Mouse (Mus musculus) naive thymus-derived CD4-positive, alpha-beta T cell, adult 2 months (primary cell): Measurements from ENCODE around the gene Syngr1.

ENCODE experiments used
- DNase-seq: peaks from one replicate; pipeline ENCODE4 v3.0.0-alpha.2; 2011; ENCODE audit warnings: low read depth

Gene Syngr1

DNA sequence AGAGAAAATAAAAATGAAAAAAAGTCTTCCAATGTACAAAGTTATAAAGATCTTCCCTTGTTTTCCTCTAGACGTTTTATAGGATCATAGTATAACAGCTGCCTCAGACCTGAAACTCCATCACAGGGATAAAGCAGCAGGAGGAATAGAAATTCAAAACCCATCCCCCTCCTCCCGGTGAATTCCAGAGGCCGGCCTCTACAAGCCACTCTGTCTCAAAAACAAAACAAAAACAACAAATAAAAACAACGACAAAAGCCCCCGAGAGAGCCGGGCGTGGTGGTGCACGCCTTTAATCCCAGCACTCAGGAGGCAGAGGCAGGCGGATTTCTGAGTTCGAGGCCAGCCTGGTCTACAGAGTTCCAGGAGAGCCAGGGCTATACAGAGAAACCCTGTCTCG, 979 bp upstream of the Syngr1 start:
- DNase-seq = no peak

DNA sequence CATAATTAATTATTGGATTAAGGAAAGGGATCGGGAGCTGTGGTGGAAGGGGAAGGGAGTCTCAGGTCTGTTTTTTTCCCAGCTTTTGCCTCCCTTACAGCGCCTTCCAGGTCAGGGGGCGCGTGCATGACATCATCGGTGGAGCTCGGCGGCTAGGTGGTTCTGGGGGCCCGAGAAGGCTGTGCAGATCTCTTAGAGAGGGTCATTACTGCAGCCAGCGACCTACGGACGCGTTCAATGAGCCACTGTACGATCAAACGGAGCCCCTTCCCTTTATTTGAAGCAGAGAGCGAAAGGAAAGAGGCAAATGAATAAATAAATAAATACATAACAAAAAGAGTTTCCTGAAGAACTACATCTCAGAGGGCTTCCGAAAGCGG, 403 bp upstream of the Syngr1 start:
- no peak for DNase-seq

DNA sequence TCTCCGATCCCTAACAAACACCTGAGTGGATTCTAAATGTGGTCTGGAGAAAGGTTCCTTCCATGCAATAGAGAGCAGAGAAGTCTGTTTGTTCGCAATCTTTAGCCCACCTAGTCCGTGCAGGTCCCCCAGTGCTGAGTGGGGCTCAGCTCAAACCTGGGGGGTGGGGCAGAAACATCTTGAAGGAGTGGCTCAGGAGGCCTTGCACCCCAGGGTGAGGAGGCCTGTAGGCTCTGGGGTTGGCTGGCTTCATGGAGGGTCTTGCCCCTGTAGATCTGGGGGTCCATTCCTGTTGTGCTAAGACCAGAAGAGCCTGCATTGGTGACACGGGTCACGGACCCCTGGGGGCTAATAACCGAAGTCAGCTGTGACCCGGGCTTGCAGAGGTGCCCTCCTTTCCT, 907 bp downstream of the Syngr1 start:
- no peak for DNase-seq

DNA sequence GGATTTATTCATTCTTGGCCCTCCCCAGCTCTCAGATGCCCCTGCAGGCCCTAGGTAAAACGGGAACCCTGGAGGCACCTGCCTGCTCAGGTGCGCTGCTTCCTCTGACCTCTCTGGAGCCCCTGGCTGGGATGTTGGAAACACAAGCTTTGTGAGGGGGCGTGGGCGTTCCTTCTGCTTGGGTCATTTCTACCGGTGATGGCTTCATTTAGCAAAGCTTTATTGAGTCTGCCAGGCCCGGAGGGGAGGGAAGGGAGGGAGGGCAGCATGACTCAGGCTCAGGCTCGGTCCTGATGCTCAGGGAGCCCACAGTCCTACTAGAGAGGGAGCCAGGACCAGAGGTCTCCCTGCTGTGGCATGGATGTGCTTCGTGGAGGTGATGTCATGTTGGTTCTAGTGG, 1.5 kb downstream of the Syngr1 start:
- no peak for DNase-seq

DNA sequence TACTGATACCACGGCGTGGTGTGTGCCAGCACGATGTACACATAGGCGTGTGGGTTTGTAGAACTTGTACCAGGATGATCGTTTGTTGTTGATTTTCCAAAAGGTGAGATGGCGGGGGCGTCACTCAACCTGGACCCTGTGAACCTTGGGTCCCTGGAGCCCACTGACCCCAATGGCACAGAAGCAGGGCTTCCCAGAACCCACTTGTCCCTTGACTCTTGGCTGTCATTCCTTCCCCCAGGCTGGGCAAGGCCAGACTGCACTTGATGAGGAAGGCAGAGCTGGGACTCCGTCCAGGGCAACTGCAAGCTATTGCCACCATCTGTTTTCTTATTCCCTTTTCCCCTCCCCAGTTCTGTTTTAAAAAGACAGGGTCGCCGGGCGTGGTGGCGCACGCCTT, 3.1 kb downstream of the Syngr1 start:
- DNase-seq = no peak

DNA sequence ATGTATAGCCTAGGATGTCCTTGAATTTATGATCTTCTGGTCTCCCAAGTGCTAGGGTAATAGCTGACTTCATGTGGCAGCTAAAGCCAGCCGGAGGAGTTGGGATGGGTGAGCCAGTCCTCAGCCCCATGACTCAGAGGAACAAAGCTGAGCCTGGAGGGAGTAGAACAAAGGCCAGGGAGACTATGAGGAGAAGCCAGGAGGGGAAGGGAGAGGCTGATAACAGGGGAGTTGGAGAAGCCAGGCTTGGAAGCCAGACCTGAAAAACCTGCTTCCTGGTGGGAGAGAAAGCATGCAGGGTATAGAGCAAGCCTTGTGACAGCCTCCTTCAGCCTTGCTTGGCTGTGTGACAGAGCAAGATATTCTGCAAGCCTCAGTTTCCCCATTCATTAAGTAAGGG, 4.5 kb downstream of the Syngr1 start:
- no peak for DNase-seq

DNA sequence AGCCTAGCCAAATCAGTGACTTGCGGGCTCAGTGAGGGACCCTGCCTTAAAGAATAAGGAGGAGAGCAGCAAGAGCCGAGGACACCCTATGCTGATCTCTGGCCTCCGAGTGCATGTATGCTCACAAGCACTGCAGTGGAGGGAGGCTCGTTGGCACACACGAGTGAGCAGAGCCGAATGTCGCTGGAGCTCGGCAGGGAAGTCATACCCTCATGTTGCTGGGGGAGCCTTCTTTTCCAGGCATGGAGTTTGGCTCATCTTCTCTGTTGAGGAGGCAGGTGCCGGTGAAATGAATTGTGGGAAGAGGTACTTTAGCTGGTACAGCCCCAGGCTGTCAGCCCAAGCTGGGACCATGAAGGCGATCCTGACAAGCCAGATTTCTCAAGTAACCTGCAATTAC, 5.3 kb downstream of the Syngr1 start:
- DNase-seq = no peak

DNA sequence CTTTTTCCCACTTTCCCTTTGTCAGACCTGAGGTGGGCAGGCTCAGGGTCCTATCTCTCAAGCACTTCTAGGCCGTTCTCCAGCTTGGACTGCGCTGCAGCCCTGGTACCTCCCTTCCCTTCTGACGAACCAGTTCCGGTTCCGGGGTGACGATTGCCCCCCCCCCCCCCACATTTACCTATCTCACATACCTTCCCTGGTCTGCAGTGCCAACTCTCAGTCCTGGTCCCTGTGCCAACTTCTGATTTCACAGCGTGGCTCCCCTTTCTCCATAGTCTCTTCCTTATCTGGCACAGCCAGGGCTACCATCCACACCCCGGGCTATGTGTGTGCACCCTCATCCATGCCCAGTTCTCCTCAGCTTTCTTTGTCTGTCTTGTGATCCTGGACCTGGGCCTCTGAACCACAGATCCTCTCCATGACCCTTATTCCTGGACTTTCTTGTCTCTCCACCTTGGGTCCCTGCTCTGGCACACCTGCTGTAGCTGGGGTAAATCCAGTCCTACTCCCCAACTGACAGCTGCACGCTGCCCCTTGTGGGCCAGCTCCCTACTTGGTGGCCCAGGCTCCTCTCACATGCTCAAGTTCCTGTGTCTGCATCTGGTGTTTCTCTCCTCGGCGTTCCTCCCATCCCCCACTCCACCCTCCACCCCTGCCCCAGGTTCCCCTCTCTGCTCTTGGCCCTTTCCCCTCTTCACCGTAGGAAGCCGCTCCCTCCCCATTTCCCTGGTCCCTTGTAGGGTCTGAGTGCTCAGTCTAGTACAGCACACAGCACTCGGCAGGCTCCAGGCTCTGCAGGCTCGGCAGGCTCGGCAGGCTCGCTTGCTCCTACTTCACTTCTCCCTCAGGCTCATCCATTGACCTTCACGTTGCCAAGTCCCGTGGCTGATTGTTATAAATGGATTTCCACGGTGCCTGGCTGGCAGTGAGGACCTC, 6.1 kb downstream of the Syngr1 start:
- peak; percentile 57 for DNase-seq

DNA sequence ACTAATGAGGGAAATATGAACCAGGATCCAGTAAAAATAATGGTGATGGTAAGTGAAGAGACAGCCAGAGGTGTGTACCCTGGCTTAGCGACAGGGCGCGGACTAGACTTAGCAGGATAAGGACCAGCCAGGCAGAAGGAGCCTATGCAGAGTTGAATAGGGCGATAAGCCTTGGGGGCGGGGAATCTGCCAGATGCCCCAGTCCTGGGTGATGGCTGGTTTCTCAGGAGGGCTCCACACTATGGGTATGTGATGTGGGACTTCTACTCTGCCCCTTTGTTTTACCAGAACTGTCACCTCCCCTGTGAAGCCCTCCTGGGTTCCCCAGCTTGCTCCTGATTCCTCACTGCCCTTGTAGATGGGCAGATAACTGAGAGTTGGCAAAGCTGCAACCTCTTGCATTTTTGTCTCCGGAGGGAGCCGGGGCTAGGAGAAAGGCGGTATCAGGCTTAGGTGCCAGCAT, 6.9 kb downstream of the Syngr1 start:
- DNase-seq = no peak

DNA sequence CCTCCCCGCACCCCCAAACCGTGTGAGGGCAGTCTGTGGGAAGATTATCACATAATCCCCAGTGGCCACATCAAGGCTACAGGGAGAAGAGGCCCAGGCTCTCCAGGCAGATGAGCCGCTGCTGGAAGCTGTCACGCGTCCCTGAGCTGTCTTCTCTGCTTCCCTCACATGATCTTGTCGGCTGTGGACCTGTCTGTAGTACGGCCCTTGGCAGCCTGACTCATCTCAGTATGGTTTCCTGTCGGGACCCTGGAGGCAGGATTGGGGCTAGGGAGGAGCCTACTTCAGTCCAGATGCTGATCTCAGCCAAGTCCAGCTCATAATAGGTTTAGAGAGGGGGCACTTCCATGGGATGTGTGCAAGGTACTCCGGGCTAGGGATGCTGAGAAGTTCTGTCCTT, 7.7 kb downstream of the Syngr1 start:
- no peak for DNase-seq

DNA sequence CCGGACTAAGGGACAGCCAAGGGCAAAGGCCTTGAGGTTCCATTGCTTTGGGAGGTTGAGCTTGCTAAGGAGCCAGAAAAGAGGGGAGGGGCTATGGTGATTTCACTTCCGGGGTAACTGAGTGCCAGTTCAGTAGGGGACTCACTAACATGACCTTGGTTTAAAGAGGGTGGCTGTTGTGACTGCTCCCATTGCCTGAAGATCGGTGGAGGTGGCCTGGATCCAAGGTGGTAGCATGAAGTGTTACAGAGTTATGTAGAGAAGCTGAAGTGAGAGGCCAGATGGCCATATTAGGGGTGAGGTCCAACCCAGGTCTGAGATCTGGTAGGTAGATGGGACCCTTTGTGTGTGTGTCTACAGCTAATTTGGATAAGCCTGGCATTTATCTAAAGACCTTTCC, 8.3 kb downstream of the Syngr1 start:
- DNase-seq = no peak

DNA sequence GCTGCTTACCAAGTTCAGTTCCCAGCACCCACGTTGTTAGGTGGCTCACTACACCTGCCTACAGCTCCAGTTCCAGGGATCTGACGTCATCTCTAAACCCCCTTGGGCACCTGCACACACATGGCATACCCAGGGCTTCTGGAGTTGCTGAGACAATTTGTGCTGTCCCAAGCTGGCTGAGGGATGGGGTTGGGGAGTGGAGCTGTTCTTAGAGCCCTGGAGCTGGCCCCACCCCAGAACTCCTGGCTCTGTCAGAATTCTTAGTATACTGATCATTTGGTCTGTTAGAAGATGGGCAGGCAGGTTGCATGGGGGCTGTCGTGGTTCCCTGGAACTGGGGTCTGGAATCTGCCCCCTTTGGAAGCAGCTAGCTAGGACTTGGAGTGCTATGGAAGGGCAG, 9.1 kb downstream of the Syngr1 start:
- no peak for DNase-seq

DNA sequence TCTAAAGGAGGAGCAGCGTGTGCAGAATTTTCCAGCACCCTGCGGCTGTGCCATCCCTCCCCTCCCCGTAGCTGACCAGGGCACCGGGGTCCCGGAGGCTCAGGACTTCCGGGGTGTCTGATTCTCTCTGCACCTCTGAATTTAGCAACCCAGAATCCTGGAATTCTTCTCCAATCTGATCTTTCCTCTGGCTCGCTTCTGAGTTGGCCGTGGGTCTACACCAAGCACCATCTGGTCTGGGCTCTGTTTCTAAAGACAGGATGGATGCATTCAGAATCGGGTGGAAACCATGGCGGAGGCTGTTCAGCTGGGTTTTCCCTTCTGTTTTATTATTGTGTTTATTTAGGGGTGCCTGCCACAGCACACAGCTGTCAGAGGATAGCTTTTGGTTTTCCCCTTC, 9.7 kb downstream of the Syngr1 start:
- no peak for DNase-seq

DNA sequence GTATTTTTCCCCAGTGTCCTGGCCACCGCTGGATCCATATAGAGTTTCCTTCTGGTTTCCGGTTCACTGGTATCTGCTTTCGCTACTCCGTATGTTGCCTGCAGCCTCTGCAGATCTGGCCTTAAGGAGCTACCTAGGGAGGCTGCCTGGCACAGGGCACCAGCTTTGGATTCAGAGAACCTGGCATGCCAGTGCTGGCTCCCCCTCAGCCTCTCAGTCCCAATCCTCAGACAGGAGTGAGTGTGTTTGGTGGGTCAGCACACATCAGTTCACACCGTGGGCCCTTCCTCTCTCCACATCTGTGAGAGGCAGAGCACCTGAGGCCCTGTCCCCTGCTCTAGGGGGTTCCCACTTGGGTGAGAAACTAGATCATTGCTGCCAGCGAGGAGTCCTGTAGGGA, 10.4 kb downstream of the Syngr1 start:
- no peak for DNase-seq

DNA sequence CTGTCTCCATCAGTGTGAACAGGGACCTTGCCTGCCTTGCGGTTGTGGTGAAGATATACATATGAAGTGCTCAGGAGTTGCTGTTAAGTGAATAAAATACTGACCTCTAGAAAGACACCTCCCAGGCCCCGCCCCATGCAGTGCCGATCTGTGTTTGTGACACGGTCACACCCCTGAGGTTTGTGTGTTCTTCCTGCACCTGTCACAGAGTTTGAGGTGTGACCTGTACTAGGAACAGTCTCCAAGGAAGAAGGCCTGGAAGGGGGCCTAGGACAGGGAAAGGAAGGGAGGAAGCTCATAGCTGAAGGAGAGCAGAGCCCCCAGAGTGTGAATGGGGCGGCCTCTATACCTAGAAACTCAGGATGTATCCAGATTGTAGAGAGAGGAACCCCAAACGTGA, 11.4 kb downstream of the Syngr1 start:
- no peak for DNase-seq

DNA sequence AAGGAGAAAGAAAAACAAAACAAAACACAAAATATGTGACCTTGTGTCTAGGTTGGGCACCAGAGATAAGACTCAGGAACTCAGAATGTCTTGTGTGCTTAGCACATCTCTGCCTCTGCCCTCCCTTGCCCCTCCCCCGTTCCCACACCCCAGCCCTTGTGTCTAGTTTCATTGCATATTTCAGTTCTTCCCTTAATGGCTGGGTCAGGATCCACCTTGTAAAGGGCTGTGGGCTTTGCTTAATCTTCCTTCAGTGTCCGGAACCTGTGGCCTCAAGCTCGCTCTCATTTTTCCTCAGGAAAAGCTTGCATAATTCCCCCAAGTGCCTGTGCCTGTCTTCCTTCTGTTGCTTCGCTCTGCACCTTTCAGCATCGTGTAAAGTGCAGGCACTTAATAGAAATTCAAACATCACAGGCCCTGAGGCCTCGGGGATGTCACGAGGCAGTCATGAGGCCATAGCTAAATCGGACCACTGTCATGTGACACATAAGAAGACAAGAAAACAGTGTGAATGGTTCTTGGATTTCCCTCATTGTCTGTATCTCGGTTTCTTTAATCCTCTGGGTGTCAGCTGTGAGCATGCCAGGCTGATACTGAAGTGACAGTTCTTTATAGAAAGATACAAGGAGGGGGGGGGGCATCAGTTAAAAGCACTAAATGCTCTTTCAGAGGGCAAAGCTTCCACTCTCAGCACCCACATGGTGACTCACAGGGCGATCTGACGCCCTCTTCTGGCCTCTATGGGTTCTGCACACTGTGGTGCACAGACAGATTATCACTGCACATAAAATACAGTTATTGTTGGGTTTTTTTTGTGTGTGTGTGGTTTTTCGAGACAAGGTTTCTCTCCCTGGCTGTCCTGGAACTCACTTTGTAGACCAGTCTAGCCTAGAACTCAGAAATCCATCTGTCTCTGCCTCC, 14.6 kb downstream of the Syngr1 start:
- DNase-seq = no peak

DNA sequence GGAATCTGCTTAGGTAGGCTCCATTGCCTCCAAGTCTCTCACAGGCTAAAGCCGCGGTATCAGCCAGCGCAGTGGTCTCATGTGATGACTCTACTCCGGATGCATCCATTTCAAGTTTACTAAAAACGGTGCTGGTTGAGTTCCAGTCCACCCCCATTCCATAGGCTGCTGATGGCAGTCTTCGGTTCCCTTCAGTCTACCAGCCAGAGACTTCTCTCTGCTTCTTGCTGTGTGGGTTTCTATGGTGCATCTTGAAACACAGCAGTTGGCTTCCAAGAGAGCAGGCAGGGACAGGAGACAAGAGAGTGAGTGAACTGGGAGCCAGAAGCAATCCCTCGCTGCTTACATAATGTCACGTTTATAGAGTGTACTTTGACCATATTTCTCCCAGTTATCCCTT, 16.0 kb downstream of the Syngr1 start:
- no peak for DNase-seq

DNA sequence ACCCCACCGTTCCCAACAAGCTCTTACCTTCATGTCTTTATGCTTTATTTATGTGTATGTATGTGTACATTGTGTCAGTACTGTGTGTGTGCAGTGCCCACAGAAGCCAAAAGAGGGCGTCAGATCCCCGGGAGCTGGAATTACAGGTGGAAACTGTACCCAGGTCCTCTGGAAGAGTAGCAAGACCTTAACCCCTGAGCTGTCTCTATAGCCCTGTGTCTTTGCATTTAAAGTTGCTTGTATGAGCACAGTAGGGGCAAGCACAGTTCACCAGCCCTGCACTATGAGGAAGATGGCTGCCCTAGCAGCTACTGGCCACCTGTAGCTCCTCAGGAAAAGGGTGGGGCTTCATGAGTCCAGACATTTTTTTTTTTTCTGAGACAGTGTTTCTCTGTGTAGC, 16.4 kb downstream of the Syngr1 start:
- no peak for DNase-seq

DNA sequence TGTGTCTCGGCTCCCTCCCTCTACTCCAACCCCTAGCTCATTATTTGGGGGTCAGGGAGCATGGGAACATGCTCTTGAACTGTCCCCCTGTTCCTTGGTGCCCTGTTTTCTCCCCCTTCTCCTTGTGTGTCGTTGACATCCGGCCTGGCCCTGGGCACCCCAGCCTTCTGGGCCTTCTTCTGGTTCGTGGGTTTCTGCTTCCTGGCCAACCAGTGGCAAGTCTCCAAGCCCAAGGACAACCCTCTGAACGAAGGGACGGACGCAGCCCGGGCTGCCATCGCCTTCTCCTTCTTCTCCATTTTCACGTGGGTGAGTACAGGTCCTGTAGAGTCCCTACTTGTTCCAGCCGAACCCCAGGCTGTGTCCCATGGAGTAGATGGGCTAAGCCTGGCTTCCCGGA, 20.3 kb downstream of the Syngr1 start:
- no peak for DNase-seq

DNA sequence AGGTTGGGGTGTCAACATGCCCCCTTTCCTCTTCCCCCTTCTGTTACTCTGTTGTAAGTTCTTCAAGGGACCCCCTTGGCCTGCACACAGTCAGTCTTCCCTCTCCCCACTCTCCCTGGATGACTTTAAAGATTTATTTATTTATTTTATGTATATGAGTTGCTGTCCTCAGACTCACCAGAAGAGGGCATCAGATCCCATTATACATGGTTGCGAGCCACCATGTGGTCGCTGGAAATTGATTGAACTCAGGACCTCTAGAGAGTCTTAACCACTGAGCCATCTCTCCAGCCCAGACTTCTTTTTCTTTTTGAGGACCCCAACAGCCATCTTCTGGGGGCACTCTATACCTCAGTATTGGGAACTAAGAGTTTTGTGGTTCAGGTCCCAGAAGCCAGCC, 21.4 kb downstream of the Syngr1 start:
- DNase-seq = peak; percentile 62

DNA sequence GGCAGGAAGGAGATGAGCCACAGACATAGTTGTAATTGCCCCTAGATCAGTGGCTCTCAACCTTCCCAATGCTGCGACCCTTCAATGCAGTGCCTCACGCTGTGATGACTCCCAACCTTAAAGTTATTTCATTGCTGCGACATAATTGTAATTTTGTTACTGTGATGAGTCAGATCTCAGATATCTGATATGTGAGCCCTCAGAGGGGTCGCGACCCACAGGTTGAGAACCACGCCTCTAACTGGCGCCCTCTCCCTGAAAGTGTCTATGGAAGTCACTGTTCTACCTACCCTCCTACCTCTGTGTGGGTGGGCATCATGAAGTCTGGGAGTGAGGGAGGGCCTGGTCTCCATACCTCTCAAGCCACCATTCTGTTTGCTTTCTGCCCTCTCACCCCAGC, 23.3 kb downstream of the Syngr1 start:
- no peak for DNase-seq

DNA sequence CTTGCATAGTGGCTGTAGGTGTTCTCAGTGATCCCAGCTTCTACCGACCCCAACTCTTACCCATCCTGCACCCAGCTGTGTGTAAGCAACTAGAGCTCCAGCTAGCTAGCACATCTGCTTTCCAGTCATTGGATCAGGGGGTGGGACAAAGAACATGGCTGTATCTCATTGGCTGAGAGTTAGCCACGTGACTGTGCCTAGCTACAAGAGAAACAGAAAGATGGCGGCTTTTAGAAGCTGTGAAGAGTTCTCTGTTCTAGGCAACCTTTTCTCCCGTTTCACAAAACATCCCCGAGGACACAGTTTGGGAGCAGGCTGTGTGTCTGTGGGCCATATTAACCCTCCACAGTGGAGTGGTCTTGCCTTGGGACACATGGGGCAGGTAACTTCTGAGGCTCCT, 24.1 kb downstream of the Syngr1 start:
- no peak for DNase-seq
